Mouse (Mus musculus) ovary, postnatal 36 days (tissue): ENCODE results near the gene Cd5l.
A peak's percentile ranks its signal among the peaks of the same experiment; 100 is the strongest.

Experiments used
- DNase-seq: peaks from one replicate; pipeline ENCODE4 v3.0.0; 2022; ENCODE audit warnings: low spot score, mixed read lengths

Gene Cd5l

GRCm38 (mm10) chr3:87408171-87408570, 50.5 kb downstream of the Cd5l start:
- no peak for DNase-seq

- DNase-seq: no peak
Measured at GRCm38 (mm10) chr3:87409196-87409935, 51.7 kb downstream of the Cd5l start.

- no peak for DNase-seq
Measured at GRCm38 (mm10) chr3:87410605-87411004, 52.9 kb downstream of the Cd5l start.

GRCm38 (mm10) chr3:87411150-87411549, 53.5 kb downstream of the Cd5l start:
- DNase-seq: peak; percentile 44

GRCm38 (mm10) chr3:87420645-87421044, 63.0 kb downstream of the Cd5l start:
- DNase-seq: no peak
